ENCODE assay signal across 9 mouse cellular contexts in genomic region chr5:29036636-29037035, GRCm38 (mm10).
DNase-seq lines count a peak whose midpoint lies in the region; ATAC-seq and TF ChIP-seq lines count a peak whose summit lies in the region.
"Had no signal": no experiment of that assay in that cellular context is flagged by ENCODE, and none has a peak within 500 bp of the region (broad histone marks: within the 10 kb centered on the region; RNA-seq: fewer than 3 reads in every experiment).

No protein-coding gene starts in this region.

- DNase-seq in hindbrain, embryonic 10.5 days (ENCODE audit: low spot score), result peak; percentile 23
- peak; percentile 27 for DNase-seq in ES-CJ7 (ENCODE audit: low read depth, low spot score)
- peak; percentile 22 for DNase-seq in cerebellum, adult 9-10 months
- DNase-seq in large intestine, adult 2 months (ENCODE audit: low read depth, low spot score), result peak; percentile 25
- DNase-seq in lung, embryonic 14.5 days, result peak; percentile 80
- no peak for DNase-seq in spleen, postnatal 10 days (ENCODE audit: low spot score in 2 of 2)

- H3K4me2 ChIP-seq in hindbrain, embryonic 16.5 days (ENCODE audit: low read length), result no peak overlapping the region
- no peak overlapping the region for H3K4me2 ChIP-seq in lung, embryonic 14.5 days
- H3K4me2 ChIP-seq: neural tube, embryonic 12.5 days had no signal

- 78% methylated on average over 20 of the region's 20 CpGs for WGBS in hindbrain, embryonic 10.5 days
- WGBS in hindbrain, embryonic 16.5 days, result 74% methylated on average over 20 of the region's 20 CpGs
- WGBS in large intestine, adult 2 months, result 49% methylated on average over 20 of the region's 20 CpGs
- WGBS in lung, embryonic 14.5 days, result 53% methylated on average over 20 of the region's 20 CpGs

- no peaks in the 10 kb centered on the region for H3K9me3 ChIP-seq in hindbrain, embryonic 10.5 days
- no peaks in the 10 kb centered on the region for H3K9me3 ChIP-seq in hindbrain, embryonic 16.5 days (ENCODE audit: control insufficient read depth, low read length)
- no peaks in the 10 kb centered on the region for H3K9me3 ChIP-seq in lung, embryonic 14.5 days (ENCODE audit: low read depth, low read length)
- H3K9me3 ChIP-seq: neural tube, embryonic 12.5 days had no signal

- H3K36me3 ChIP-seq in hindbrain, embryonic 10.5 days, result no peaks in the 10 kb centered on the region
- no peaks in the 10 kb centered on the region for H3K36me3 ChIP-seq in hindbrain, embryonic 16.5 days (ENCODE audit: control insufficient read depth, insufficient read depth, low read length)
- H3K36me3 ChIP-seq in lung, embryonic 14.5 days (ENCODE audit: insufficient read depth), result no peaks in the 10 kb centered on the region
- H3K36me3 ChIP-seq: neural tube, embryonic 12.5 days had no signal

- TF ChIP-seq CTCF in lung, embryonic 14.5 days (IDR thresholded peaks at IDR 0.05; ENCODE audit: low read depth), result peak; percentile 57

- no peak overlapping the region for H3K4me3 ChIP-seq in hindbrain, embryonic 10.5 days
- H3K4me3 ChIP-seq in hindbrain, embryonic 16.5 days (ENCODE audit: low read length), result no peak overlapping the region
- no peak overlapping the region for H3K4me3 ChIP-seq in lung, embryonic 14.5 days (ENCODE audit: low read depth, low read length)
- H3K4me3 ChIP-seq: neural tube, embryonic 12.5 days had no signal

- H3K9ac ChIP-seq in hindbrain, embryonic 16.5 days (ENCODE audit: low read depth, low read length), result no peak overlapping the region
- H3K9ac ChIP-seq in lung, embryonic 14.5 days, result no peak overlapping the region
- H3K9ac ChIP-seq: neural tube, embryonic 12.5 days had no signal

- H3K27me3 ChIP-seq in hindbrain, embryonic 10.5 days (ENCODE audit: insufficient read depth, poor library complexity, severe bottlenecking), result no peaks in the 10 kb centered on the region
- H3K27me3 ChIP-seq in hindbrain, embryonic 16.5 days (replicated peaks; ENCODE audit: control insufficient read depth, insufficient read depth, low read length), result no peaks in the 10 kb centered on the region
- no peaks in the 10 kb centered on the region for H3K27me3 ChIP-seq in lung, embryonic 14.5 days (ENCODE audit: insufficient read depth, low read length)
- H3K27me3 ChIP-seq: neural tube, embryonic 12.5 days had no signal

- no peak overlapping the region for H3K27ac ChIP-seq in hindbrain, embryonic 10.5 days
- H3K27ac ChIP-seq in hindbrain, embryonic 16.5 days (ENCODE audit: low read depth, low read length), result no peak overlapping the region
- H3K27ac ChIP-seq in lung, embryonic 14.5 days (ENCODE audit: low read depth), result no peak overlapping the region
- H3K27ac ChIP-seq: neural tube, embryonic 12.5 days had no signal

- no peak for ATAC-seq in hindbrain, embryonic 16.5 days
- no peak for ATAC-seq in lung, embryonic 14.5 days (ENCODE audit: insufficient read depth)
- ATAC-seq in inflammation-experienced regulatory T-cells, adult 6 months, result no peak

- H3K4me1 ChIP-seq in hindbrain, embryonic 10.5 days (replicated peaks), result no peaks in the 10 kb centered on the region; the same call in 1 of the 2 replicates
- no peaks in the 10 kb centered on the region for H3K4me1 ChIP-seq in hindbrain, embryonic 16.5 days (ENCODE audit: control insufficient read depth, insufficient read depth, low read depth, low read length)
- no peaks in the 10 kb centered on the region for H3K4me1 ChIP-seq in lung, embryonic 14.5 days (ENCODE audit: insufficient read depth)
- H3K4me1 ChIP-seq: neural tube, embryonic 12.5 days had no signal

Comparison
In these comparisons a context has a peak if more than half of its experiments do, and no peak if none do; other contexts are left out.
1. DNase-seq: peak in hindbrain, embryonic 10.5 days (single experiment), ES-CJ7 (single experiment), cerebellum, adult 9-10 months (single experiment), large intestine, adult 2 months (single experiment) and lung, embryonic 14.5 days (single experiment); none in spleen, postnatal 10 days (0 of 2).